Mouse (Mus musculus): ENCODE results near the gene Plpp3.

Gene Plpp3

DNA sequence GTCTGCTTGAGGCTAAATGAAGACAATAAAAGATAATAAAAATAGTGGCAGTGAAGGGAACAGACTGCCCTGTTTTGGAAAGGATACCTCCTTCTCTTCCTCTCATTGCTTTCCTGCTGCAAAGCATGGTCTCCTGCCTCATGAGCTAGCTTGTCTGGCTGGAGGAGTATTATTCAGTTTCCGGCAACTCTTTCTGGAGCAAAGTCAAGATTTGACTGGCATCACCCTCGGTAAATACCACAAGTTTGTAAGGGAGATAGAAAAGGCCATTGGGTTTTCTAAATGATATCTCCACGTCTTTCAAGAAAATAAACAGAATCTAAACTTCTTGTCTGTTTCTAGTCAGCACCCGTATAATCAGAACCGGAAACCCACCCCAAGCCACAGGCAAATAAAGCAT lies 34.4 kb downstream of the Plpp3 start:
- no peak for DNase-seq

DNA sequence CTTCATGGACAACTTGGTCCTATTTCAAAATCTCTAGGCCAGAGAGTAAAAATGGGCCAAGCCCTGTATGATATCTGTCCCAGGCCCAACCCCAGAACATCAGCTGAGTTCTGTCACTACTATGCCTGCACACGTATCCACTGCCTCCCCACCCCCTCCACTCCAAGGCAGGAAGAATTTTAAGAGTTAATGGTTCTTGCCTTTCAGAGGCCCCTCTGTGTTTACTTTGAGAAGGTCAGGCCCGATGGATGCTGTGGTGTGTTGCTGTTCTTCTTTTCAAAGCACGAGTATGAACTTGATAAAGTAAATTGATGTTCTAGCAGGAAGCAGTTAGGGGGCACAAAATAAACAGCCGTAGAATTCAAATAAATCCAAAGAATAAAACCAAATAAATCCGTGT lies 35.5 kb downstream of the Plpp3 start:
- DNase-seq: no peak

DNA sequence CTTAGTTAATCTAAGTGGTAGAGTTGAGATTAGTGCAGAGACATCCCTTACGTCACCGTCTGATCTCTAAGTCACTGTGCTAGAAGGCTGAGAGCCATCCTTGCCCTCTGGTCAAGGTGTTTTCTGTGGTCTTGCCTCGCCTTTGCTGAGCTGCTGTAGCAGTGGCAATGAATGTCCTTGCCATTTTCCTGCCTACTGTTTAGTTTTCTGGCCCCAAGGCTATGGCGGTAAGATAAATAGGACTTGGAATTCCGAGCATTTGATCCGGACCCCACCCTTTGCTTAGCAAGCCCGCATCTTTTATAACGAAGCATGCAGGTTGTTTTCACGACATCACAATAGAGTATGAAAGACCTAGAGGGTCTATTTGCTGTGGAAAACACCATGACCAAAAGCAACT lies 38.1 kb downstream of the Plpp3 start:
- DNase-seq: no peak

DNA sequence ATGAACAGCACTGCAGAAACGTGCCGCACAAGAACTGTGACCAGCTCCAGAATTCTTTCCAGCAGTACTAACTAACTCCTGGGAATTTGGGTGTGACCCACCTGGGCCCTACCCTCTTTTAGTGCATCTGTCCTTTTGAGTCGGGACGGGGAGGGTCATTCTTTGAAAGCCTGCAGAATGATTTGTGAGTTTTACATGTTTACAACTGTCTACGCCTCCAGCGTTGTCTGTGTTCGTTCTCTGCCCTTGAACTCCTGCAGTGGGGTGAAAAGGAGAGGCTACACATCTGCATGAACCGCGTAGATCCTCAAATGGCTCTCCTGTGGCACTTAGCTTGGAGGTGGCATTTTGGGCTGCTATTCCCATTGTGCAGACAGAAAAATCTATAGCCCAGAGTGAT lies 39.0 kb downstream of the Plpp3 start:
- no peak for DNase-seq

DNA sequence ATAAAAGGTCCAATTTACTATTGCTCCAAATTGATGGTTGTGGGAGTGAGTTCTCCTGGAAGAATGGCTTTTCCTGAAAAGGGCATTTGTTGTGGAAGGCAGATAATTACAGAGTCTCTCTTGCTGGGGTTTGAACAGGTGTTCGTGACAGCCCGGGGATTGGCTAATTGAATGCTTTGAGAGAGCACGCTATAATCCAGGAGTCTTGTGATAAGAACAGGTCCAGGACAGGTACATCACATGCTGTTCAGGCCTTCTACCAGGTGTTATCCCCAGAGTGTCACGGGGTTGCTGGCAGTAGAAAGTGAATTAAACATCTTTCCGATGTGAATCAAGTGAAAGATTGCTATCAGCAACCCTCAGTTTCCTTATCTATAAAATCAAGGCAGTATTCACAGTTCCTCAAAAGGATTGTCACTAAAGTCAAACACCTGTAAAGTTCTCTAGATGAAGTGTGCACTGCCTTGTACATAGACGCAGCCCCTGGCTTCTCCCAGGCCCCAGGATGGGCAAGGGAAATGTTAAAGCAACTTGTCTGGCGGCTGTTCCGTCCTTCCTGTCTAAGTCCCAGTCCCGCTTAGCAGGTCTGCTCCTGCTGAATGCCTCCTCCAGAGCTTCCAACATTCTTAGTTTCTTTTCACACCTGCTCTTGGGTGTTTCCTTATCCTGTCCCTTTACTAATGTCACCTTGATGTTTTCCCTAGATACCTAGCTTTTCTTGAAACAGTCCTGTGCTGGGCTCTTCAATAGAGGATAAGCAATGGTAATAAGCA lies 40.0 kb downstream of the Plpp3 start:
- DNase-seq: no peak

DNA sequence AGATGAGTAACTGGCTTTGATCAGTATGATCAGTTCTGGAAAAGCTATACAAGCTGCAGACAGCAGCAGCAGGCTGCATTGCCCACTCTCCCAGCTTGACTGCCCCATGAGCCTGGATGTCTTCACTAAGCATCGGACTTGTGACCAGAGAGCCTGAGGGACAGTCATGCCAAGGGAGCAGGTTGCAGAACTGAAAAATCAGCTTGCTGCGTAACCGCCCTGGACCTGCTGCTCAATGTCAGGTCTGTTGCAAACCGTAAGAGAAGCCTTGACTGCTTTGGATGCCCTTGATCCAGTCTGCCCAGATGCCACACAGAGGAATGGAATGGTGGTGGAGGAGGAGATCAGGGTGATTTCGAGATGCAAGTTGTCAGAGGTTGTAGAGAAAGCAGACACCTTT lies 41.5 kb downstream of the Plpp3 start:
- no peak for DNase-seq

DNA sequence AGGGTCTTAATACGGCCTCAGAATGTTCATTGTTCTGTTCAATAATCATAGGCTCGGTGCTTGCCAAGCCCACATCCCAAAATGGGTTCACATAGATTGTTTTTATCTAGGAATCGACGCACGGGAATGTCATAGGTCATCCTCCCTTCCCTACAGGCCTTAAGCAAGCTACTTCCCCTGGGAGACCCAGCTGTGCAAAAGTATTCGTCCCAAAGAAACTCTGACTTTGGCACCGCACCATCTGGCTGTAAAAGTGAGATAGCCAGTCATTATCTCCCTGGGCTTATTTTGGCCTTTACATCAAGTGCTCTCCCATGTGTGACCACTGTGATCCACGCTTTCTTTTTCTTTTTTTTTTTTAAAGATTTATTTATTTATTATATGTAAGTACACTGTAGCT lies 42.2 kb downstream of the Plpp3 start:
- DNase-seq: no peak

DNA sequence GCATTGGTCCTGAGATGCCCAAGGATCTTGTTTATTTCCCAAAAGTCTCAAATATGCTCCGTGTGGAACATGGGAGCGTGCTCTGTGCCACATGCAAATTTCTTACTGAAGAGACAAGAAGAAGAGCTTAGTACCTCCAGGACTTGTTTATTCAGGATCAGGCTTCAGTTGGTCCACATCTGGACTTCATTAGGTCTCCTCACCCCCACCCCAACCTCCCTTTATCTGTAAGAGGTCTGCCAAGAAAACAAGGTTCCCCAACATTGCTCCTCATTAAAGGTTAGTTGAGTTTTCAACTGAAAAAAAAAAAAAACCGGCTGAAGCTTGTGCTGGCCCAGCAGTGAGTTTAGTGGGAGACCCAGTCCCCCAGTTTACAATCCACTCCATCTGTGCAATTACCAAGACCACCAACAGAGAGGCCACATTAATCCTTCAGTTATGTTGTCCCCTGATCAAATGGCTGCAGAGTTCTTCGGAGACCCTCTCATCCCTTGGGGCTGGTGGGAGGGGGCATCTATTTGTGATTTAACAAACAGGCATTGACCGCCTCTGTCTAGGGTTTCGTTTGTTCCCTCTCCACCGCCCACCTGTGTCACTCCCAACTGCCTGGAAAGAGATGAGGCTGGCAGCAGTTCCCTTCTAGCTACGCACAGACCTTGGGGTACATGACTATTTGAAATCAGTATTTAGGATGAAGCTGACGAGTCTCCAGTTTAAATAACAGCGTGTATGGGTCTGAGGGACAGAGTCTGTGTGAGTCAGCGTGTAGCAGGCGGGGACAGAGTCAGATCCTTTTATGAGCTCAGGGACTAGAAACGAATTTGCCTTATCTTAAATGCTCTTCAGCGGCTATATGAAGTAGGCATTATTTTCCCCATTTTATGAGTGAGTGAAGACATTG lies 43.7 kb downstream of the Plpp3 start:
- no peak for DNase-seq

DNA sequence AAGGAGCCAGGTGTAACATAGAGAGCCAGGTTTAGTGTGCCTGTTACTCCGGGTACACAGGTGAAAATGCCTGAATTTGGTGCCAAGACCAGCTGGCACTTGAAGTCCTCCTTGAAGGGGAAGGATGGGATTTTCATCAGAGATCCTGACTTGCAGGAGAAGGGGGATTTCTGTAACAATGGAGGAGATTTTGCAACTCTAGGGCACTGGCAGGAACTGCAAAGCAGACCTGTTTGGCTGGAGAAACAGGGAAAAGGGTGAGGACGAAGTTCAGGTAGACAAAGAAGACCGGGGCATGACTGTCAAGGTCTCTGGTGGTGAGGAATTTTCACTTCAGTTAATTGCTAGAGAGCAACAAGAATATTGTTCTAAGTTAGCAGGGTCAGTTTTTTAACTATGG lies 45.3 kb downstream of the Plpp3 start:
- no peak for DNase-seq

DNA sequence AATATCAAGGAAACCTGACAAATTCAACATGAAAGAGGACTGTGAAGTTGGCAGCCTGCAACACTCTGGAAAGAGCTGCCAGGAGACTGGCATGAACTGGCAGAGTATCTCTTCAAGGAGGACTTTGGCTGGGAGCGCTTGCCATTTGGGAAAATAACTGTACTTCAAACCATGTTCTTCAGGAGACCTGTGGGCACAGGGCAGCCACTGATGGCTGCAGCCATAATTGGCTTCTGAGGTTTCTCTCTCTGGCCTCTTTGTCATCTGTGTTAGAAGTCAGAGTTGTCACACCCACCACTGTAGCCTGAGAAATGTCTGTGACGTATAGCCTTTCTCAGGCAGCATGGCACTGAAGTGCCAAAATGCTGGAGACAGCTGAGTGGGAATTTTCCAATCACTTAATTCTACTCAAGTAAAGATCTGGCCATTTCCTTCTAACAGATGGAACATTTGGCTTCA lies 46.2 kb downstream of the Plpp3 start:
- DNase-seq: no peak

DNA sequence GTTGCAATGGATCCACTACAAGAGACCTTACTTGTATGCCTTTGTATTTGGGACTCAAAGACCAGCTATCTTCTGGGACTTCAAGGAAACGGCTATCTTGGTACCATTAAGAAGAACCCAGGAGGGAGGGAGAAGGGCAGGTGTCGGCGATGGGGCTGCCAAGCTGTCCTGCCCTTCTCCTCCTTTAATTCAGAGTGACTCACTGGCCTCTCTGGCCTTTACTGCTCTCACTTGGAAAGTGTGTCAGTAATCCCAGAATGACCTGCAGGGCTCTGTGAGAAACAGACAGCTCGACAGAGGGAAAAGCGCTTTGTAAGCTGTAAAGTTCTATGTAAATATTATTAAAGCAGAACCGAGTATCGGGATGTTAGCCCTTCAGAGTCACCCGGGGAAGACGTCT lies 46.9 kb downstream of the Plpp3 start:
- no peak for DNase-seq

DNA sequence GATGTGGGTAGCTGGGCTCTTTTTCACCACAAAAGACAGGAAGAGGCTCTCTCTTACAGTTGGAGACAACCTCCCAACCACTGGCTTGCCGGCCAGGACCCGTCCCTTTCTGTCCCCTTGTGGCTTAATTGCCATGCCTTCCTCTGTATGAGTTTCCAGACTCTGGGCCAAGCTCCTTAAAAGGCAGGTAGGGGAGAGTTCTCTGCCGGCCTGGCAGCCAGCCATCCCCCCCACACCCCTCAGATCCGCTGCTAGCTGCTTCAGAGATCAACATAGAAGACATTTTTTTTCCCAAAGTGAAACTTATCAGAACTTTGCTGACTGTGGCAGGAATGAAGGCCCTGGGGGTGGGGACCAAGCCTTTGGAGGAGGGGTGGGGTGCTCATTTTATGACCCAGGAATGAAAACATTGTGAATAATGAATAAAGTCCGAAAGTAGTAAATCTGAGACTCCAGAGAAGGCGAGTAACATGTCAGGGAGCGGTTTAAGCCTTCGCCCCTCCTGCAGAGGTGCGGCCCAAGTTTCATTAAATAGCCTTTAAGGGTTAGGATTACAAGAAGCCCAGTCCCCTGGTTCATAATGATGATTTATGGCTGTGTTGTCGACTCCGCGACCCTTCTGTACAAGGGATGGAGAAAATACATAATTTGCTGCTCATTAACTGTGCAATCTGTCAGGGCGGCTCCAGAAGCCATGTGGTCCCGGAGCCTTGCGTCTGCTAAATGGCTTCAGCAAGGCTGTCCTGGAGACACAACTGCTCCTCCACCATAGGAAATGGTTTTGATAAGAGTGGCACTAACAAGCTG lies 48.1 kb downstream of the Plpp3 start:
- DNase-seq: no peak

DNA sequence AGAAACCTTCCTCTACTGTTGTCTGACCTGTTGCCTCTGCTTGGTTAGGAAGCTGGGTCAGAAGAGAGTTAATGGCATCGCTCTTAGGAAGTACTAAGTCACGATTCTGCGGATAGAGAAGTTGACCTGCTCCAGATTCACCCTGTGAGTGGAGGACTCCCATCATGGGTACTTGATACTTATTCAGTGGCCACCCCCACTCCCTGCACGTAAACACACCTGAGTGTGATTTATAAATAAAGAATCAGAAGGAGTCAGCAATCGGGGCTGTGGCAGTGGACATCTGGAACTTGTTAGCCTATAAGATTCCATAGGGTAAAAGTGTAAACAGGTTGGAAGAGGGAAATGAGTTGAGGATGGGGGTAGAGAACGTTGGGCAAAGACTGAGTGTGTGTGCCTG lies 49.0 kb downstream of the Plpp3 start:
- DNase-seq: no peak

DNA sequence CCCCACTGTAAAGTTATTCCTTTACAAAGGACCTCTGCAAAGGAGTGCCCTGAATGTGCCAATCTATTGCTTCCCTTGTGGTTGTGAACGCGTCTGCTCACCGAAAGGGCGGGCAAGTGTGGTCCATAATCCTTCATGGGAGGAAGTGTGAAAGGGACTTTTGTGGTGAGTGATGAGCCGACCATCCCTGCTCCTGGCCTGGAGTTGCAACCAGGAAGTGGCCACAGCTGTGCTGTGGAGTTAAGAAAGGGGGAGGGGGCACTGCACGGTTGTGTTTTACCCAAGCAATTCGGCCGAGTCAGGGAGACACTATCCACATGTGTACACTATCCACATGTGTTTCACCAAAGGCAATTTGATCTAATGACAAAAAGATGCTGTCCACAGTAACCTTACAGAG lies 49.8 kb downstream of the Plpp3 start:
- no peak for DNase-seq

DNA sequence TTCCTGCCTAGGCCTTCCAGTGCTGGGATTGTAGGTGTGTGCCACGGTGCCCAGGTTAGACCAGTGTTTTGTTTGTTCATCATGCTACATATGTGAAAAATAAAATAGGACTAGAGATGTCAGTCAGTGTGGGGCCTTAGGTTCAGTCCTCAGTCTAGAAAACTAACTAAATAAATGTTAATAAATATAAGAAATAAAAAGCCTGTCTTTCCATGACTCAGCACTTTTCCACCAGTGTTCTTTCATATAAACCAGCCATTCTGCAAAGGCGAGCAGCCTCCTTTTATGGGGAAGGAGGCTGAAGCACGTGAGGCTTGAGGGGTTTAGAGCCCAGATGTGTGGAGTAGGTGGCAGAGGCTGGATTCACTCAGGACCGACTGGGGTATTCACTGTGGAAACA lies 50.5 kb downstream of the Plpp3 start:
- DNase-seq: no peak

DNA sequence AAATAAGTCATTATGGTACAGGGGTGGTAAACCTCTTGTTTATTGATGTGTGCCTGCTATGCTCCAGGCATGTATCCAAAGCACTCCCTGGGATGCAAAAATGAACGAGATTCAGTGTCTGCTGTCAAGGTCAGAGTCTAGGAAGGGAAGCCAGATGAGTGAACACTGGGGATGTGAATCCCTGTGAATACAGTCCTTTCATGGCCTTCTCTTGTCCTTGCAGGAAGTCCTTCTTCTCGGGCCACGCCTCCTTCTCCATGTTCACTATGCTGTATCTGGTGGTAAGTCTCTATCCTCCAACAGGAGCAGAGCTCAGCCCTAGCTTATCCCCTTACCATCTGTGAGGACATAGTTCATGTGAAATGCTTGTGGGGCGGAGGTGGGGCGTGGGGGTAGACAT lies 51.8 kb downstream of the Plpp3 start:
- no peak for DNase-seq

DNA sequence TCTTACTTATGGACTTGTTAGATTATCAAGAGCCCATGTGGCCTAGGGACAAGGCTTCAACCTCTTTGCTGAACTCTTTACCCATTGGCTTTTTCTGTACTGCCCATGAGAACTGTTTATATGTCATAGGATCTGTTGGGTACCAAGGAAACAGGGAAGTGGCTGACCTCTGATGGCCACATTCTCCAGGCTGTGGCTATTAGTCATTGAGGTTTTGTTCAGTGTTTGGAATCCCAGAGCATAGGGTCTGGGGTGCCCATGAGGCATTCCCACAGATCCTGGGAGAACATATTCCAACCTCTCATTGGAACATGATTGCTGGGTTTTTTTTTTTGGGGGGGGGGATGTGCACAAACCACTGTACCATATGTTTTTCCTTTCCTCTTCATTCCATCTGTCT lies 56.2 kb downstream of the Plpp3 start:
- DNase-seq: no peak

DNA sequence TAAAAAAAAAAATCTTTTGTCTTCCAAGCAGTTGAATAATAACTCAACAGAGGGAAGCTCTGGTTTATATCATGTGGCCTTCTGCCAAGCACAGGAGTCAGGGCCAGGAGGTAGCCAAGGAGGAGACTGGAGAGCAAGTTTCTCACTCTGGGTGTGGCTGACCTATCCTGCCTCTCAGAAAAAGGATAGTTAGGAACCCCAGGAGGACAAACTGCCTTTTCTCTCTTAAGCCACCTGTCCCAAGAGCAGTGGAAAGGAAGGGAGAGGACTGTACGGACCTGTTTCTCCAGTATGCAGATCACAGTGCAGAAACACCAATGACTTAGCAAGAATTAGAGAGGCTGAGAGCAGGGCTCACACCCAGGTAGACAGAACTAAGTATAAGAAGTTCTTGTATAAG lies 57.3 kb downstream of the Plpp3 start:
- DNase-seq: no peak

DNA sequence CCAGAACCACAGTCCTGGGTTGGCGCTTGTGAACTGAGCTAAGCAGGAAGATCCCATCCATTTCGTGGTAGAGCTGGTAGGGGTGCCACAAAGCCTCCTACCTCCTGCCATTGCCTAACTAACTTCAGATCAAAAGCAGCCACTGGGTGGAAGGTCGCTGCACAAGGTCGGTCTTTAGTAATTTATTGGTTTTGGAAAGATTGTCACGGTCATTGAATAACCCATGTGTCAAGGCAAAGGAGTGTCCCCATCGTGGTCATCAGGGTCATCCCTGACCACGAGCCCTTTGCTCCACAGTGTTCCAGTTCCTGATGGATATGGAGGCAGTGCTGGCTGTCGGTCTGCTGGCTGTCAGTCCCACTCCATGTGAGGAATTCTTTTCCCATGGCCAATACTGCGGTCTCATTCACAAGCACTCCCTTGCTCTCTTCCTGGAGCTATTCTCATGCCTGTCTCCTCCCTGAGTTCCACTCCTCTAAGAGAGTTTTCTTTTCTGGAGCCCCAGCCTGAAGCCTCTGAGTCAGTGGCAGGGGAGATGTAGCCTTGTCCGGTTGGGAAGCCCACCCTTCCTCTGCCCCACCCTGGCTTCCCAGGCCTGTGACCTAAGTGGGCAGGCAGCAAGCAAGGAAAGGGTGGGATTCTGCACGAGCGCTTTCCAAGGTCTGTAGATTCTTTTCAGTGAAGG lies 58.7 kb downstream of the Plpp3 start:
- DNase-seq: no peak

DNA sequence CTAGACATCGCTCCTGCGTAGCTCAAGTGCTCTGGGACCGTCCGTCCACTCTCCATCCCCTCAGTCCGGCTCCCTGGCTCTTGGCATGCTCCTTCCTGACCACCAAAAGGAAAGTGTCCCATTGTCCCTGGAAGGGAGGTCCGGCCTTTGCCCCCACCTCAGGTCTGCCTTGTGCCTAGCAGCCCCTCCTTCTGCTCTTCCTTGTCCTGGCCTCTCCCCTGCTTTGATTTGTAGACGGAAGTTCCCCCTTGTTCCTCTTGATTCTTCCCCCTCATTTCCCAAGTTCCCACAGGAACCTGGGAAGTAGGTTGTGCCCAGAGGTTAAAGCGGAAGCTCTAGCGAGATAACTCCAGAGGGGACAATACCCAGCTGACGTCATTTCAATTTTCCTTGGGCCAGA lies 61.1 kb downstream of the Plpp3 start:
- DNase-seq: no peak

DNA sequence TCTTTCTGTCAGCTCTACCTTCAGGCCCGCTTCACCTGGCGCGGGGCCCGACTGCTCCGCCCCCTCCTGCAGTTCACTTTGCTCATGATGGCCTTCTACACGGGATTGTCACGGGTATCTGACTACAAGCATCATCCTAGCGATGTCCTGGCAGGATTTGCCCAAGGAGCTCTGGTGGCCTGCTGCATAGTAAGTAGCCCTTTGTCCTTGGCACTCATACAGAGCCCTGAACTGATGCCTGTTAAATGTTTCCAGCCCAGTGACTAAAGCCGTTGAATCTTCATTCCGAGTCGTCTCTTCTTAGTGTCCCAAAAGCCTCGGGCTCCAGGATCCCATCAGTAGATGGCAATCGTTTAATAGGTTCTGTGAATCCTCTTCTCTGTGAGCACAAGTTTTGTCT lies 62.2 kb downstream of the Plpp3 start:
- DNase-seq: no peak

DNA sequence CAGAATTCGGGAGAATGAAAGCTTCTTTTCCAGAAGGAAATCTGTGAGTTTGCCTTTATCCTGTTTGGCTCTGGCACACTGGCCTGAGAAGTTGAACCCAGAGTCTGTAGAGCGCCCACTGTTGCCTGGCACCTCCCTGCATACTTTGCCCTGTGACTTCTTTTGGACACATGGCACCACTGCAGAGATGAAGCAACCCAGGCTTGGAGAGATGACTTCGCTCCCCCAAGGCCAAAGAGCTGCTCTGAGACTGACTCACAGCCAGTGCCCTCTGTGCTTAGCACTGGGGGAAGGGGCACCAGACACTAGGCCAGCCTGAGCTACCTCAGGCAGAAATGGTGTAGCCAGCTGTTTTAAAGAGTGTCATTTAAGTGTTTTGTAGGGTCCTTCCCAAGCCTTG lies 63.7 kb downstream of the Plpp3 start:
- DNase-seq: no peak
